Mouse (Mus musculus) adrenal gland, adult (tissue): ENCODE data around the gene Mfsd2b.

ENCODE experiments used
- DNase-seq, 2 experiments: peaks; one replicate each; pipeline ENCODE4 v3.0.0; 2022 to 2023; ENCODE audit warnings: low spot score in 1 of 2; ENCODE audit not compliant: inconsistent age in 2 of 2

The Mfsd2b gene

GRCm38 (mm10) chr12:4875623-4876022 lies 1.5 kb upstream of the Mfsd2b start:
- no peak for DNase-seq

GRCm38 (mm10) chr12:4873531-4873930 lies 628 bp downstream of the Mfsd2b start:
- DNase-seq, result no peak

- DNase-seq, result no peak
These were observed 1.1 kb downstream of the Mfsd2b start for GRCm38 (mm10) chr12:4872983-4873477.

- DNase-seq, result no peak
These were observed 1.9 kb downstream of the Mfsd2b start for GRCm38 (mm10) chr12:4872273-4872672.

- DNase-seq, result no peak
These were observed 2.9 kb downstream of the Mfsd2b start for GRCm38 (mm10) chr12:4871260-4871659.

GRCm38 (mm10) chr12:4868924-4869323 lies 5.2 kb downstream of the Mfsd2b start:
- DNase-seq, result no peak

GRCm38 (mm10) chr12:4864338-4864690 lies 9.8 kb downstream of the Mfsd2b start:
- DNase-seq, result no peak

GRCm38 (mm10) chr12:4863654-4864337 lies 10.4 kb downstream of the Mfsd2b start:
- peak in 1 of 2 experiments; percentile 35 for DNase-seq

- DNase-seq, result no peak
These were observed 11.5 kb downstream of the Mfsd2b start for GRCm38 (mm10) chr12:4862672-4863071.

- no peak for DNase-seq
These were observed 14.8 kb downstream of the Mfsd2b start for GRCm38 (mm10) chr12:4859241-4859914.

GRCm38 (mm10) chr12:4856834-4857233 lies 17.3 kb downstream of the Mfsd2b start:
- no peak for DNase-seq

- DNase-seq, result peak in 1 of 2 experiments; percentile 55
These were observed 18.0 kb downstream of the Mfsd2b start for GRCm38 (mm10) chr12:4856160-4856559.

- DNase-seq, result peak; percentile 36 to 73
These were observed 30.4 kb downstream of the Mfsd2b start for GRCm38 (mm10) chr12:4843741-4844140.

GRCm38 (mm10) chr12:4842890-4843597 lies 31.1 kb downstream of the Mfsd2b start, which contains the start of gene Wdcp:
Gene Wdcp (plus strand): TSS chr12:4843303.
- DNase-seq, result peak; percentile 92 to 96

- peak in 1 of 2 experiments; percentile 35 for DNase-seq
These were observed 31.7 kb downstream of the Mfsd2b start for GRCm38 (mm10) chr12:4842456-4842855.

GRCm38 (mm10) chr12:4841392-4841887 lies 32.7 kb downstream of the Mfsd2b start, which contains the start of gene Fkbp1b:
Gene Fkbp1b (minus strand): TSS chr12:4841591.
- peak; percentile 60 to 78 for DNase-seq

- peak; percentile 27 to 54 for DNase-seq
These were observed 33.4 kb downstream of the Mfsd2b start for GRCm38 (mm10) chr12:4840741-4841140.

- peak in 1 of 2 experiments; percentile 26 for DNase-seq
These were observed 34.1 kb downstream of the Mfsd2b start for GRCm38 (mm10) chr12:4840010-4840409.

GRCm38 (mm10) chr12:4836959-4837358 lies 37.2 kb downstream of the Mfsd2b start:
- DNase-seq, result peak; percentile 46 to 68

- DNase-seq, result no peak
These were observed 46.9 kb downstream of the Mfsd2b start for GRCm38 (mm10) chr12:4827256-4827655.

- DNase-seq, result peak; percentile 98 to 100
These were observed 56.6 kb downstream of the Mfsd2b start, which contains the start of gene Sf3b6 for GRCm38 (mm10) chr12:4817361-4818101. Gene Sf3b6 (plus strand): TSS chr12:4817544.
